Comparison of ENCODE assay signal across 50 mouse cellular contexts in genomic region chr2:151486496-151486895, GRCm38 (mm10). TPM values are rescaled to one million over a fixed set of nuclear protein-coding genes. Genes with fewer than 3 reads are reported as not detected.
"Had no signal": no experiment of that assay in that cellular context is flagged by ENCODE, and none has a peak within 500 bp of the region (broad histone marks: within the 10 kb centered on the region; RNA-seq: fewer than 3 reads in every experiment).

No protein-coding gene starts in this region.

- H3K9me3 ChIP-seq: heart, embryonic 12.5 days; heart, embryonic 13.5 days; heart, embryonic 15.5 days; hindbrain, embryonic 10.5 days; hindbrain, embryonic 12.5 days; hindbrain, embryonic 13.5 days; hindbrain, embryonic 15.5 days; intestine, embryonic 15.5 days; kidney, embryonic 15.5 days had no signal

- H3K36me3 ChIP-seq: heart, embryonic 12.5 days; heart, embryonic 13.5 days; heart, embryonic 15.5 days; hindbrain, embryonic 10.5 days; hindbrain, embryonic 12.5 days; hindbrain, embryonic 13.5 days; hindbrain, embryonic 15.5 days; intestine, embryonic 15.5 days; kidney, embryonic 15.5 days had no signal

- H3K9ac ChIP-seq: heart, embryonic 12.5 days; heart, embryonic 13.5 days; heart, embryonic 15.5 days; hindbrain, embryonic 12.5 days; hindbrain, embryonic 13.5 days; hindbrain, embryonic 14.5 days; hindbrain, embryonic 15.5 days; intestine, embryonic 15.5 days; kidney, embryonic 15.5 days had no signal

- DNase-seq: heart, postnatal 10 days; heart, postnatal 36 days; heart, postnatal 4 days; kidney, adult 11 months; kidney, adult 18-20 months; kidney, adult 2 months; kidney, adult 8-10 months; kidney, adult 9 months; kidney, postnatal 10 days; kidney, postnatal 14 days; kidney, postnatal 25 days; kidney, postnatal 36 days; kidney, postnatal 4 days; layer of hippocampus, adult 9-11 months; layer of hippocampus, postnatal 36 days had no signal

- H3K27me3 ChIP-seq: hindbrain, embryonic 12.5 days; hindbrain, embryonic 15.5 days; intestine, embryonic 15.5 days had no signal

- ATAC-seq: hindbrain, embryonic 16.5 days; hindbrain, postnatal 0 days; inflammation-experienced regulatory T-cells, adult 6 months; intestine, embryonic 15.5 days; intestine, embryonic 16.5 days; intestine, postnatal 0 days had no signal

- H3K4me1 ChIP-seq: heart, embryonic 12.5 days; heart, embryonic 13.5 days; heart, embryonic 15.5 days; hindbrain, embryonic 10.5 days; hindbrain, embryonic 12.5 days; hindbrain, embryonic 13.5 days; hindbrain, embryonic 15.5 days; intestine, embryonic 15.5 days; kidney, embryonic 15.5 days had no signal

- H3K27ac ChIP-seq: heart, embryonic 13.5 days; heart, embryonic 15.5 days; hindbrain, embryonic 10.5 days; hindbrain, embryonic 12.5 days; hindbrain, embryonic 13.5 days; hindbrain, embryonic 14.5 days; hindbrain, embryonic 15.5 days; hindbrain, postnatal 0 days; intestine, embryonic 15.5 days; kidney, embryonic 15.5 days; kidney, postnatal 0 days; layer of hippocampus, adult 2 months; left cerebral cortex, adult 2 months had no signal

- H3K4me2 ChIP-seq: heart, embryonic 12.5 days; heart, embryonic 13.5 days; heart, embryonic 15.5 days; hindbrain, embryonic 12.5 days; hindbrain, embryonic 13.5 days; hindbrain, embryonic 14.5 days; hindbrain, embryonic 15.5 days; intestine, embryonic 15.5 days; kidney, embryonic 15.5 days had no signal

- H3K4me3 ChIP-seq: heart, embryonic 12.5 days; heart, embryonic 13.5 days; heart, embryonic 15.5 days; hindbrain, embryonic 10.5 days; hindbrain, embryonic 12.5 days; hindbrain, embryonic 13.5 days; hindbrain, embryonic 15.5 days; intestine, embryonic 15.5 days; kidney, embryonic 15.5 days; layer of hippocampus, adult 2 months; left cerebral cortex, adult 2 months had no signal

RNA-seq across cellular contexts. Expression of gene 4921509C19Rik, which starts 10.5 kb away (rescaled TPM):
- total RNA-seq: heart, adult 8-10 months; heart, postnatal 10 days; heart, postnatal 25 days; heart, postnatal 36 days; heart, postnatal 4 days; hematopoietic stem cell, adult 5-6 weeks; hindbrain, postnatal 0 days; layer of hippocampus, adult 18-20 months; layer of hippocampus, adult 2 months; layer of hippocampus, adult 8-10 months; layer of hippocampus, postnatal 10 days; layer of hippocampus, postnatal 14 days; layer of hippocampus, postnatal 25 days; layer of hippocampus, postnatal 36 days; left cerebral cortex, adult 18-20 months; left cerebral cortex, adult 2 months had no signal
- polyA plus RNA-seq: heart, embryonic 12.5 days; heart, embryonic 13.5 days; heart, embryonic 14.5 days; heart, embryonic 15.5 days; heart, embryonic 16.5 days; heart, postnatal 0 days; hindbrain, embryonic 10.5 days; hindbrain, embryonic 11.5 days; hindbrain, embryonic 12.5 days; hindbrain, embryonic 13.5 days; hindbrain, embryonic 14.5 days; hindbrain, embryonic 15.5 days; hindbrain, embryonic 16.5 days; hindbrain, postnatal 0 days; inflammation-experienced regulatory T-cells, adult 6 months; intestine, embryonic 14.5 days; intestine, embryonic 15.5 days; intestine, embryonic 16.5 days; intestine, postnatal 0 days; kidney, adult 2 months; kidney, embryonic 14.5 days; kidney, embryonic 15.5 days; kidney, embryonic 16.5 days; kidney, postnatal 0 days; large intestine, adult 2 months had no signal
